Mouse (Mus musculus) liver, postnatal 0 days (tissue): Measurements from ENCODE around the gene Chadl. TPM values are rescaled to one million over a fixed set of nuclear protein-coding genes. Genes with fewer than 3 reads are reported as not detected.
A peak's percentile ranks its signal among the peaks of the same experiment; 100 is the strongest.

Experiments
- ATAC-seq: fragments of 200-750 bp; cut with Nextera tagmentation; 2 replicates; pipeline ENCODE4 v1.8.0; 2017; ENCODE audit warnings: mild to moderate bottlenecking, moderate library complexity
- DNase-seq: peaks from one replicate; pipeline ENCODE4 v3.0.0-alpha.2; 2016
- H3K27ac ChIP-seq: fragments of 300-500 bp; sonication (generic); 2 replicates; pipeline ENCODE4 v1.5.1; 2014; ENCODE audit warnings: antibody characterized with exemption, moderate library complexity, mild to moderate bottlenecking, low read depth
- H3K27me3 ChIP-seq: fragments of 300-500 bp; sonication (generic); 2 replicates; pipeline ENCODE4 v1.6.1; 2014; ENCODE audit warnings: low read length, control low read depth, mixed read lengths; ENCODE audit not compliant: insufficient read depth
- H3K36me3 ChIP-seq: fragments of 300-500 bp; sonication (generic); replicated peaks from 2 replicates; pipeline ENCODE4 v1.6.1; 2014; ENCODE audit warnings: mild to moderate bottlenecking, control low read depth, low read length, moderate library complexity, mixed read lengths; ENCODE audit not compliant: insufficient read depth
- H3K4me1 ChIP-seq: fragments of 300-500 bp; sonication (generic); 2 replicates; pipeline ENCODE4 v1.6.1; 2014; ENCODE audit warnings: antibody characterized with exemption, mild to moderate bottlenecking, control low read depth; ENCODE audit not compliant: insufficient read depth
- H3K4me2 ChIP-seq: fragments of 300-500 bp; sonication (generic); 2 replicates; pipeline ENCODE4 v1.6.1; 2014; ENCODE audit warnings: low read depth, mild to moderate bottlenecking, low read length, moderate library complexity, mixed read lengths
- H3K4me3 ChIP-seq: fragments of 300-500 bp; sonication (generic); 2 replicates; pipeline ENCODE4 v1.5.1; 2014; ENCODE audit warnings: low read depth, low read length
- H3K9ac ChIP-seq: fragments of 300-500 bp; sonication (generic); replicated peaks from 2 replicates; pipeline ENCODE4 v1.6.1; 2014; ENCODE audit warnings: mild to moderate bottlenecking, moderate library complexity
- H3K9me3 ChIP-seq: fragments of 300-500 bp; sonication (generic); 2 replicates; pipeline ENCODE4 v1.6.1; 2016; ENCODE audit warnings: mild to moderate bottlenecking, control low read depth, low read length, mixed read lengths
- CTCF ChIP-seq: sonication (generic); IDR thresholded peaks from 2 replicates; pipeline ENCODE4 v1.5.1; 2016; ENCODE audit warnings: antibody characterized with exemption, low read depth
- EP300 ChIP-seq: IDR thresholded peaks from 2 replicates; pipeline ENCODE4 v1.6.1; 2016; ENCODE audit warnings: antibody characterized with exemption, low read depth, mild to moderate bottlenecking
- WGBS: fragments of 180-500 bp; shearing (Covaris S2); extraction: QIAGEN DNeasy Blood & Tissue Kit; methylation state at CpG from one replicate; pipeline ENCODE4 v1.1.7; 2014; ENCODE audit not compliant: insufficient replicate concordance; 5-methylcytosine and 5-hydroxymethylcytosine counted together
- polyA plus RNA-seq: library from polyadenylated mRNA; unstranded; fragments of >200 nt; fragmentation: Nextera tagmentation; extraction: Ambion mirVana; gene quantifications from 2 replicates; pipeline ENCODE4 v1.2.1, GENCODE M21; 2015

Gene Chadl
- polyA plus RNA-seq, 1 experiment from 2014 or later: 1.4 TPM

GRCm38 (mm10) chr15:81719139-81719531, 22.0 kb upstream of the Chadl start:
- Histone ChIP-seq H3K4me3 (no peak overlapping the region), H3K27ac (no peak overlapping the region), H3K9ac (no peak overlapping the region), H3K36me3 (peaks cover 93% of the 10 kb centered on the region), H3K9me3 (no peaks in the 10 kb centered on the region), H3K4me1 (no peaks in the 10 kb centered on the region), H3K27me3 (no peaks in the 10 kb centered on the region), H3K4me2 (no peak overlapping the region)
- 89% methylated on average over 6 of the region's 6 CpGs for WGBS
- ATAC-seq (no peak), DNase-seq (no peak)
- TF ChIP-seq CTCF (peak; percentile 26; the same call in 1 of the 2 replicates), EP300 (no peak)

GRCm38 (mm10) chr15:81718336-81719138, 21.4 kb upstream of the Chadl start:
- H3K36me3 ChIP-seq: peaks cover 93% of the 10 kb centered on the region
- WGBS: 93% methylated on average over 9 of the region's 9 CpGs

GRCm38 (mm10) chr15:81713742-81714141, 16.7 kb upstream of the Chadl start:
- DNase-seq: no peak
- no peaks in the 10 kb centered on the region for H3K9me3 ChIP-seq
- no peaks in the 10 kb centered on the region for H3K27me3 ChIP-seq
- H3K9ac ChIP-seq: no peak overlapping the region
- H3K4me2 ChIP-seq: no peak overlapping the region
- no peak overlapping the region for H3K27ac ChIP-seq
- TF ChIP-seq CTCF (no peak), EP300 (no peak)
- ATAC-seq: no peak
- H3K36me3 ChIP-seq: peaks cover 89% of the 10 kb centered on the region
- 90% methylated on average over 6 of the region's 6 CpGs for WGBS
- H3K4me1 ChIP-seq: peaks cover 4% of the 10 kb centered on the region; the same call in 1 of the 2 replicates
- H3K4me3 ChIP-seq: no peak overlapping the region

More at GRCm38 (mm10) chr15:81718336-81719138, 21.4 kb upstream of the Chadl start:
- Histone ChIP-seq H3K4me3 (no peak overlapping the region), H3K9me3 (no peaks in the 10 kb centered on the region), H3K9ac (no peak overlapping the region), H3K4me2 (no peak overlapping the region), H3K27ac (no peak overlapping the region), H3K4me1 (no peaks in the 10 kb centered on the region), H3K27me3 (no peaks in the 10 kb centered on the region)
- DNase-seq (no peak), ATAC-seq (peak; percentile 38; the same call in 1 of the 2 replicates)
- no peak for TF ChIP-seq CTCF
- TF ChIP-seq EP300: no peak

GRCm38 (mm10) chr15:81710801-81711200, 13.7 kb upstream of the Chadl start:
- Histone ChIP-seq H3K36me3 (peaks cover 82% of the 10 kb centered on the region), H3K27me3 (no peaks in the 10 kb centered on the region), H3K4me1 (peaks cover 4% of the 10 kb centered on the region; the same call in 1 of the 2 replicates), H3K9ac (no peak overlapping the region), H3K9me3 (no peaks in the 10 kb centered on the region), H3K4me3 (no peak overlapping the region), H3K27ac (no peak overlapping the region), H3K4me2 (no peak overlapping the region)
- ATAC-seq (no peak), DNase-seq (no peak)
- 88% methylated on average over 4 of the region's 4 CpGs for WGBS
- no peak for TF ChIP-seq EP300
- no peak for TF ChIP-seq CTCF

GRCm38 (mm10) chr15:81709686-81710085, 12.6 kb upstream of the Chadl start:
- no peak for DNase-seq
- WGBS: 100% methylated on average over 1 of the region's 1 CpGs
- no peak overlapping the region for H3K4me3 ChIP-seq
- ATAC-seq: no peak
- H3K27me3 ChIP-seq: no peaks in the 10 kb centered on the region
- H3K27ac ChIP-seq: no peak overlapping the region
- peaks cover 84% of the 10 kb centered on the region for H3K36me3 ChIP-seq
- peaks cover 4% of the 10 kb centered on the region; the same call in 1 of the 2 replicates for H3K4me1 ChIP-seq
- H3K9me3 ChIP-seq: no peaks in the 10 kb centered on the region
- no peak overlapping the region for H3K9ac ChIP-seq
- no peak for TF ChIP-seq EP300
- no peak overlapping the region for H3K4me2 ChIP-seq

GRCm38 (mm10) chr15:81708991-81709390, 11.9 kb upstream of the Chadl start:
- Histone ChIP-seq H3K9me3 (no peaks in the 10 kb centered on the region), H3K36me3 (peaks cover 88% of the 10 kb centered on the region), H3K9ac (no peak overlapping the region), H3K4me2 (no peak overlapping the region), H3K27me3 (no peaks in the 10 kb centered on the region), H3K27ac (no peak overlapping the region), H3K4me3 (no peak overlapping the region), H3K4me1 (peaks cover 4% of the 10 kb centered on the region; the same call in 1 of the 2 replicates)
- no peak for ATAC-seq
- WGBS: 83% methylated on average over 11 of the region's 11 CpGs
- DNase-seq: no peak
- no peak for TF ChIP-seq CTCF
- no peak for TF ChIP-seq EP300
